Mouse (Mus musculus) c-Kit-positive CD71-positive TER-119-negative erythroid progenitor cells, embryonic 14.5 days (primary cell): Measurements from ENCODE around the gene Scn2b.

Experiments
- DNase-seq: peaks from one replicate; pipeline ENCODE4 v3.0.0-alpha.2; 2013; ENCODE audit warnings: low read depth

Scn2b gene

DNA sequence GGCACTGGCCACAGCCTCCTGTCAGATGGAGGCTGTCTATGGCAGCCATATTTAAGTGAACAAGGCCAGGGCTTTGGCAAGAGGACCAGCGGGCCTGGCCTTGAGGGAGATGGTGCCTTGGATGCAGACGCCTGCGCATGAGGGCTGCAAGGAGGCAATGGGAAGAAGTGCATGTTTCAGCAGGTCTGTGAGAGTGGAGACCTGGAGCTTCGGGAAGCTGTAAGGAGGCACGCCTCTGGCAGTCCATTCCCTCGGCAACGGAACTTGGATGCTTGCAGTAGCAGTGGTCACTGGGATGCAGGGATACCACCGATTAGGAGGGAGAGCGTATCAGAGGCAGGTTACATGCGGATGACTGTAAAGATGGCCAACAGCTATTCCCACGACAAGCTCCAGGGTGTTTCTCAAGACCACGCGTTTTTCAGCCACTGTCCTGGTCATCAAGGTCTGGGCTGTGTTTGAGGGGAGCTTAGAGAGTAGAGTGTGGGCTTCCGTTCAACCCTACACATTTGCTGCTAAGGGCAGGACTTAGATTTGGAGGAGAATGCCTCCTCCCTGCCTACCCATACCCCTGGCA, 2.5 kb downstream of the Scn2b start:
- no peak for DNase-seq

DNA sequence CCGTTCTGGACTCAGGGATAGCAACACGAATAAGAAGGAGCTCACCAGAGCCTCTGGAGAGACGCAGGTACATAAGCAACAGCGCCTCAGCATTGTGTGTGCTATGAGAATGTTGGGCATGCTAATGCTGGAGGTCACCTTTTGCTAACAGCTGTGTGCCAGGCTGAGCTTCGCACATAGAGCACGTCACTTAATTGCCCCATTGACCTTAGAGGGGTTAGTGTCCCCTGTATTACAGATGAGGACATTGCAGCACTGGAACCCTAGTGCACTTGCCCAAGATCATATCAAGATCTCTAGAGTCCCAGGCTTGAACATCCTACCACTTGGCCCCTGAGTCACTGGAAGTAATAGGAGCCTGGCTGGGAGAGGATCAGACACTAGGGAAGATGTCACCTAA, 3.0 kb downstream of the Scn2b start:
- no peak for DNase-seq

DNA sequence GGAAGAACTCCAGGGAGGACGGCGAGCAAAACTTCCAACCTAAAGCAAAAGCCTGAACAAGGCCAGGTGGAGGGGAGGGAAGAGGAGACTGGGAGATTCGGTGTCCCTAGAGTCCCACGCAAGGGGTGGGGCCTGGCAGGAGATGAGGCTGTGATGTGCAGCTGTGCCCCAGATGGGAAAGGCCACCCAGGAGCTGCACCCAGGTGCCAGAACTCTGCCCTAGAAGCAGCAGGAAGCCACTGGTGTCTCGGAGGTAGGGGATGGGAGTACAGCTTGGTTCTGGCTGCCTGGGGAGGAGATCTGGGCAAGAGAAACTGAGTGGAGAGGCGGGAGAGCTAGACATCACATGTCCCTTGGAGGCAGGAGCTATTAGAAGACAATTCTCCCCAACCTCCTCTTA, 3.4 kb downstream of the Scn2b start:
- no peak for DNase-seq

DNA sequence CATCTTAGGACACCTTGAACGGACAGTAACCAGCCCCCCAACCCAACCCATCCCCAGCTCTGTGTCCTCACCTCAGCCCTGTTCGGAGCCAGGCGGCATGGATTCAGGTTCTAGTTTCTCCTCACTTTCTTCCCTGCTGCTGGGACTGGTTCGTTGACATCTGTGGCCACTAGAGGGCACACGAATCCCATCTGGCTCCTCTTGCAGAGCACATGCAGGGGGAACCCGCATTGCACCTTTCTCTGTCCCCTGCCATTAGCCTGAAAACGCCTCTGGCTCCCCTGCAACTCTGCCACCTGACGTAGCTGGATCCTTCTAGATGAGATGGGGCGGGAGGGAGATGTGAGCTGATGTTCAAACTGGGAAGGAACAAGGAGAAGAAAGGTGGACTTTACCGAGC, 4.2 kb downstream of the Scn2b start:
- DNase-seq, result peak; percentile 19

DNA sequence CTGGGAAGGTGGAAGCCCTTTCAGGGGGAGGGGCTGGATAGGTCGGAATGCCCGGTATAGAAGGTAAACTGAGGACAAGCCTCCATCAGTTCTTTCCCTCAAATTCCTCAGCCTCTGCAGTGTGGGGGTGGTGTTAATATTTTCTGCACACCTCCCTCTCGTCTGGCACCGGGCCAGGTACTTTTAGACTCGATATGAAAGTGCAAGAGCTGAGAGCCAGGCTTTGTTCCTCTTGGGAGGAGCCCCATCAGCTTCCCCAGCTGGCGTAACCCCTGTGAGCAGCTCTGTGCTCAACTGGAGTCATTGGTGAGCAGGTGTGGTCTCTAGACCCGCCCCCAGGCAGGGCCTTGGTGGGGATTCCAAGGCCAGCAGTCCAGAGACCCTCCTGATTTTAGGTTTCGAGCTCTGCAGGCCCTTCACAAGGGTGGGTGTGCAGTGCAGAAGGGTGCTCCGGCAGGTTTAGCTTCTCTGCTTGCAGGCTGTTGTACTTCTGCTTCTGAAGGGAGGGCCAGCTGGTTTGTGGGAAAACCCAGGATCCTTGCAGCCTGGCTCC, 4.7 kb downstream of the Scn2b start:
- DNase-seq, result no peak

DNA sequence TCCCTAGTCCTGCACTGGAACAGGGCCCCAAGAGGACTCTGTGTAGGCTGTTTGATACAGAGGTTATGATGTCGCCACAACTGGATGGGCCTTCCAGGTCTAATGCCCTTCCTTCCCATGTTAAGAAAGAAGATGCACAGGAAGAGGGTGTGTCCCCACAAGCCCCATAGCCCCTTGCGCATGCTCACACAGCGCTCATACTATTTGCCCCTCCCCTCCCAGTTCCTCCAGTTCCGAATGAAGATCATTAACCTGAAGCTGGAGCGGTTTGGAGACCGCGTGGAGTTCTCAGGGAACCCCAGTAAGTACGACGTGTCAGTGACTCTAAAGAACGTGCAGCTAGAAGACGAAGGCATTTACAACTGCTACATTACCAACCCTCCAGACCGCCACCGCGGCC, 7.6 kb downstream of the Scn2b start:
- DNase-seq, result no peak

DNA sequence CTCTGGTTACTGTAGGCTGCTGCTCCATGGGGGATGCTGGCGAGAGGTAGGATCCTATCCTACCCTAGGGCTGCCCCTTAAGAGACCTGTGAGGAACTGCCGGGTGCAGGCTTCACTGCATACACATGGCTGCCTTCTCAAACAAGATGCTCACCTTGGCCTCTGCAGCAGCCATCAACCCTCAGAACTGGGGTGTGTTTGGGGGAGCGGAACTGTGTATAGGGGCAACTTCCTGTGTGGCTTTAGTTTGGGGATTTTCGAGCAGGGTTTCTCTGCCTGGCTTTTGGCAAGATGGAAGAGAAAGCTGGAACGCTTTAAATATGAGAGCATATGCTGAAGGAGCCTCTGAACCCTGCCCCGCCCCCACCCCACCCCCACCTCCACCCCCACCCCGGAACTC, 9.4 kb downstream of the Scn2b start:
- no peak for DNase-seq

DNA sequence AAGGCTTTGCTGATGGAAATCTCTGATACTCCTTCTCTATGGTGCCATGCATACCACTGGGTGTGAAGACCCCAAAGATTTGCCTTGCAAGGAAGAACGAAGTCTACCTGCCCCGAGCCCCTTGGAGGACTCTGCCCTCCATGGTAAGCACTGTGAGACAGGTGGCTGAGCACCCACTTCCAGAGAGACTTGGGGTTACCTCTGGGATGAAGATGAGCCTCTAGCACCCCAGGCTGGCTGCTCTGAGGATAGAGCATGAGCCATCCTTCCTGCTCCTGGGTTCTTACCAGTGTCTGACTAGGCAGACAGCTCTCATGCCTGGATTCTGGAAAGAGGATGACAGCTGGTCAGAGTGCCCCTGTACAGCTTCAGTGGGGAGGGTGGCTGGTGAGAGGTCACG, 12.5 kb downstream of the Scn2b start:
- no peak for DNase-seq

DNA sequence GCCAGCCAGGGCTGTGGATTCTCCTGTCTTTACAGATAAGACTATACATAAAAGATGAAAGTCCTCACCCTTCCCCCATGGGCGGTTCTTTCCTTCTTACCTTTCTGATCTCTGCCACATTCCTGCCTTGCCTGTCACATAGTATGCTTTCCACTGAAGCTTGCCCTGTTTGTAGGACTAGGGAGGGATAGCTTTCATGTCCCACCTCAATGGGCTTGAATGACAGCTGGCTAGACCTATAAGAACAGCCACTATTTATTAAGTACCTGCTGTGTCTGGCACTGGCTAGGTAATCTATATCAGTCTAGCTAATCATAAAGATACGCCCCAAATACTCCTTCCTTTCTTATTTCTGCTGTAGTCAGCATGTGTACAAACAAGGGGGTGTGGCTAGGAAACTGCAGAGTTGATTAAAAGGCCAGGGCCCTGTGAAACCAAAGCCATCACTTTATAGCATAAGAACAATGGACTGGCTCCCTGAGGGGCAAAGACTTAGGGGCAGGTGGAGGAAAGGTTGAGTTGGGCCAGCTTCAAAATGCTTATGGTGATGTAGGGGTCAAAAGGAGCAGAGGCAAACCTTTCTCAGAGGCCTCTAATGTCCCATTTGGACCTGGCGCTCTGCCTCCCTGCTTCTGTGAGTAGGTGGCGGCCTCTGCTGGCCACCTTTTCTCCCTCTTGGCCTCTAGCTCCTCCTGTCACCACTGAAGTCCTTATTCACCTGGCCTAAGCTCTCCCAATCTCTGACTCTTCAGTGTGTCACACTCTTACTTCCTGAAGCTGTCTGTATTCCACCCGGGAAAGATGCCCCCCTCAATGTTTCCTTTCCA, 16.1 kb downstream of the Scn2b start:
- no peak for DNase-seq

DNA sequence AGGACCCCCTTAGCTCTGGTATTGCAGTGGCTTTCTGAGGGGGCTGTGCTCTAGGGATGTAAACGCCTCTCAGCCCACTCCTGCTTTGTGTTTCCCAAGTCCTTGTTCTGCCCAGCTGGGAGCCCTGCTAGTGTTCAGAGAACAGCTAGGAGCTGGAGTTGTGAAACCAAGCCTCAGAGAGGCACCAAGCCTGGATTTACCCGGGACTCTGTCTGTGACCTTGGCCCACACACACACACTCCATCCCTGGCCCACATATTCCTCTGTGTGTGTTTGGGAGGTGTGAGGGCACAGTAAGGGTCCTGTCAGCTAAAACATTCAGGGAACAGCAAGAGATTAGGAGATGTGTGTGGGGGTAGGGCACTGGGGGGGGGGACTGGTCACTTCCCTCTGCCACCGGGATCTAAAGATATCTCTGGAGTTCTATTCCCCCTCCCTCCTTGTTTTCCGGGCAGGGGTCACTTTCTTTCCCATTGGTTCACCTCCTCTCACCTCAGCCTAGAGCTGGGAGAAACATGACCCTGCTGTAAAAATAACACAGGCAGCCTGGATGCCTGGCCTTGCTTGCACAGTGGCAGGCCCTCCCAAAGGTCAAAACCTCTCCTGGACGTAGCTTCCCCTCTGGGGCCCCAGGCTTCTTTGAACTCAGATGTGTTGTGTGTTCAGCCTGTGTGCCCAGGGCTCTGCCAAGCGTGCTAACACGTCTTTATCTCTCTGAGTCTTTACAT, 19.0 kb downstream of the Scn2b start:
- no peak for DNase-seq

DNA sequence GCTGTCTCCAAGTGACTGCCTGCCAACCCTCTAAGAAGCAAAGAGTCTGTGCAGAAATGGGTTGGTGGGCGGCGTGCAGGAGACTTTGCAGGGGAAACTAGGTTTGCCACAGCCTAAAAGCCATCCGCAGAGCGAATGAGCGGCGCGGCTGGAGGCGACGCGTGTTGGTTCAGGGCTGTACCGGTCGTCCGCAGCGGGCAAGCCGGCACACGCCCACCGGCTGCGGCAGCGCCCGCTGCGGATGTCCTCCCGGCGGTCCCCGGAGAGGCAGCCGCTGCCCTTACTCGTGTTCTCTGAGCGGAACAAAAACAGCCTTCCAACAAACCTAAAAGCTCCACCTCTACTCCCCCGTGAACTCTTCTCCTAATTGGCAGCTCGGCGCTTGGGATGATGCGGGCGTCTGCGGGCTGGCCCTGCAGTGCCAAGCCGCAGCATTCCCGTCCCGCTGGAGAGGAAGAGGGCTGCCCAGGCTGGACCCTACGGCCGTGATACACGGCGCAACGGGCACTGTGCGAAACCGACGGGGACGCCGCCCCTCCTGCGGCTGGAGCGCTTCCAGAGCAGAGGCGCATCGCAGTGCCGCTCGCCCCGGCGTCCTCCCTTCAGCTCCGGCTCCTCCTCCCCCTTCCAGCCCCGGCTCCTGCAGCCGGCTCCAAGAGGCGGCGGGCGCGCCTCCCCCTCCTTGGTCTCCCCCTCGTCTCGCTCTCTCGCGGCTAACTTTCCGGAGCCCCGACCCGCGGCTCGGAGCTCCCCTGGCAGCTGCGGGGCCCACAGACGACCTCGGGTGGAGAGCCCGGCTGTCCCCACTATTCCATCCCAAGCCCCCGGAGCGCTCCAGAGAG, 20.8 kb downstream of the Scn2b start, which contains the start of gene Scn4b:
Gene Scn4b (plus strand): TSS at position 205 of the 842 bp plus-strand sequence.
- no peak for DNase-seq

DNA sequence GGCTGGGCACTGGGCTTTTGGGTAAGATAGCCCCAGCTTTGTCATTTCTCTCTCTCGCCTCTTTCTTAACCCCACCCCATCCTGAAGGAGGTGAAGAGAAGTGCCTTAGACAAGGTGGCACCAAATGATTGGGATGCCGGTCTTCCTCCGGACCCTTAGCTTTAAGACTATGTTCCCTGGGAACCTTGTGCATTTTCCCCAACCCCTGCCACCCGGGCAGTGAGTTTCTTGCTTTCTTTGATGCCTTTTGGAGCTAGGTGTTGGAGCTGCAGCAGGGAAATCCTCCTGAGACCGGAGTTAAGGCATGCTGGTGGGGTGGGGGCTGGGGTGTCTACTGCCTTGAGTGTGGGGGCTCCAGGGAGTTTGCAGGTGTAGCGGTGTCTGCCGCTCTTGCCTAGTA, 21.5 kb downstream of the Scn2b start:
- no peak for DNase-seq

DNA sequence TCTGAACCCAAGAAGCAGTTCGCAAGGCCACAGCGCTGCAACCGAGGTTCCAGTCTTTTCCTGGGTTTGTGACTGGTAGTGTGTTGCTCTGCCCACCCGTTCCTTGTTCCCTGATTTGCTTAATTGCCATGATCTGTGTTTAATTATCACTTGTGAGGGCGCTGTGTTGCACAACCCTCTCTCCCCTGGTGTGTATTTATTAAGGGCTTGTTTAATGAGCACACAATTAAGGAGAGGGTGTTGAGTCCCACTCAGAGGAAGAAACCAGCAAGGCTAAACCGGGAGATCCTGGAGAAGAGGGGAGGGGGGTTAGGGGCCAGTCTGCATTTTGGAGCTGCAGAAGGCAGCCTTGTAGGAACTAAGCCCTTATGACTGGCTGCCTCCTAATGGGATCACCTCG, 23.4 kb downstream of the Scn2b start:
- no peak for DNase-seq

DNA sequence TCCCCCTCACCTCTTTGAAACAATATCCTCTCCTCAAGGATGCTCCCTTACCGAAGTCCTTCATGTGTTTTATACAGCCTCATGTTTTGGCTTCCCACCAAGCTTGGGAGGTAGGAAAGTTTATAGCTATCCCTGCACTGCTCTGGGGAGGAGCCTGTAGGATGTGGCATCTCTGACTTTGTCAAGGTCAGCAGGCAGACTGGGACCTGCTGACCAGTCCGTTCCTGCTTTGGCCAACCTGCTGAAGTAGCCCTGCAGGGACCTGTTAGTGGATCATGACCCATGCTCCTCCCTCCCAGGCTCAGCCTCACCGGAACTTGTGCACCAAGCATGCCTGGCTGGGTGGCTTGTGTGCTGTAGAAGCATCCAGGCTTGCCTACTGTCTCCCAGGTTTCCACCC, 25.1 kb downstream of the Scn2b start:
- DNase-seq, result no peak

DNA sequence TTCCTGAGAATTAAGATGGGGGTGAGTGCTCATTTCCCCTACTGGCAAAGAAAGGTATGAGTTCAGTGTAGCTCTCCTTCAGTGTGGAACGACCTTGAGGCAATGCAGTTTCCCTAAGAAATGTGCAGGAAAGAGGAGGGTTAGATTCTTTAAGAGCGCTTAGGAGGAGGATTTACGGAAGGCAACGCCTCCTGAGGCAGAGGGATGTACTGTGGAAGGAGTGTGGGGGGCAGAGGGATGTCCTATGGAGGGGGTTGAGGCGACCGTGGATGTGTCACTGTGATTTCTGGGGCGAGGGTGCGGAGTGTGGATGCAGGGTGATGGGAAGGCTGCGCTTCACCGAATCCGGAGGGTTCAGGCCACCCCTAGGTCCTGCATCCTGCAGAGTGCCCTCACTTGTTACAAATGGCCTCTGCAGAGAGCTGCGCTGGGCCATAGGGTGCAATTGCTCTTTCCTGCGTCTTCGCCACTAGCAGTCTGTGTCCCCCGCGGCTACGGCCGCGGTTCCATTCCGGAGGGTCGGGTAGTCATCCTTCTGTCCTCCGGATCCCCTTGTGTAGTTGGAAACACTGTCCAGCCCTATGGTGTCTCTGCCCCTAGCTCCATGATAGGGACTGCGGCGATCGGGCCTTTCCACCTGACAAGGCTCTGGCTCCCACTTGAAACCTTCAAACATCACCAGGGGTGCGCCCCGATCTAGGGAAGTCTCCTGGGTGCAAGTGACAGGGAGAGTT, 28.1 kb downstream of the Scn2b start:
- DNase-seq, result no peak

DNA sequence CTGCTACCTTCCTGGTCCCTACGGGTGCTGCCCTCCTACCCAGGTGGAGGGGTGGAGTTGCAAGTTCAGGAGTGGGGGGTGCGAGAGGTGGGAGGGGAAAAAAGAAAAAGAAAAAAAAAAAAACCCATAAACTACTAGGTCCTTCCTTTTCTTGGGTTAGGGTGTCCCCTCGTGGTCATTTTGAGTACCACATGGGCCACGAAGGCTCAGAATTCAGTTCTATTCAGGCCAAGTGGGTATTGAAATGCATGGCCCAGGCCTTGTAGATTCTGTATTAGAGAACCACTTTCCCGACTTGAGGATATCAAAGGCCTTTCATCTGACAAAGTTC, 28.6 kb downstream of the Scn2b start:
- no peak for DNase-seq

DNA sequence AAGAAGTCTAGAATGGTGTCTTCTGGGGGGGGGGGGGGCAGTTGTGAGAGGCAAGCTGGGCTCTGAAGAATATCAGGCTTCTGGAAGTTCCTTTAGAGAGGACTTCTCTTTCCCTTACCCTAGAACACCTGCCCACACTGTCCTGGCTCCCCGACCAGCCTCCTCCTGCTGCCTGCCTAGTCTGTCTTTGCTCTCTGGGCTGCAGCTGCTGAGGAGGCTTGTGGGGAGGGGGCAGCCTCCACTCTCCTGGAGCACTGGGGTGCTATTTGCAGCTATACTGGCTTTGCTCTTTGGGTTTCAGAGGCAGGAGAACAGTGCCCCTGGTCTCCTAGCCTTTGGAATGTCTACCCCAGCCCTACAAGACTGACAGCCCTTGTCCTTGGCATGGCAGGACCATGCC, 33.4 kb downstream of the Scn2b start:
- DNase-seq, result no peak

DNA sequence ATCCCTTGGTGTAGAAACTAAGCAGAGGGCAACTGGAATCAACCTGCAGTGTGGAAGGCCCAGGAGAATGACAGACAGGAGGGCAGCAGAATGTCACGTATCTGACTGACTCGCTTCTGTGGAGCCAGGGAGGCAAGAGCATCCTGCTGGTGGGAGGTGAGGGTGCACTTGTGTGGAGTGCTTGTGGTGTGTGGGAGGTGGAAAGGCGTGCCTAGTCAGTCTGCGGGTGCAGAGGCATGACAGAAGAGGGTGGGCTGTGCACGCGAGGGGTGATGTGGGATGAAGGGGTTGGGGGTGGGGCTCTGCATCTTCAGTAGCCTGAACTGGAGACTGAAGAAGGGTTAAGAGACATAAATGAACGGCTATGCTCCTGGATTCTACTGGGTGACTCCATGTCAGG, 35.8 kb downstream of the Scn2b start:
- DNase-seq, result no peak

DNA sequence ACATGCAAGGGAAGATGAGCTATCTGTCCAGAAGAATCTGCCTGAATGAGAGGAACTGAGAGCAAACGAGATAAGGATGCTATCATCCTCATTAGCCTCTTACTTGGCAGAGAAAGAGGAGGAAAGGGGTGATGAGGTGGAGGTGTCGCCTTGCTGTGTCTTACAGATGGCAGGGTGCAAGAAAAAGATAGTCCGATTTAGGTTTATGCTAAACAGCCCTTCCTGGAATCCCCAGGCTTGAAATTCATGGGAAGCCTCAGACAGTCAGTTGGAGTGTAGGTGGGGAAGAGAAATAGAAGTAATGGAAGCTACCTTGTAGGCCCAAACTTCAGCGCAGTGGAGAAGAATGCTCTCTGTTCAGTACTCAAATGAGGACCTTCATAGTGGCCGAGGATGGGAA, 50.3 kb downstream of the Scn2b start:
- no peak for DNase-seq

DNA sequence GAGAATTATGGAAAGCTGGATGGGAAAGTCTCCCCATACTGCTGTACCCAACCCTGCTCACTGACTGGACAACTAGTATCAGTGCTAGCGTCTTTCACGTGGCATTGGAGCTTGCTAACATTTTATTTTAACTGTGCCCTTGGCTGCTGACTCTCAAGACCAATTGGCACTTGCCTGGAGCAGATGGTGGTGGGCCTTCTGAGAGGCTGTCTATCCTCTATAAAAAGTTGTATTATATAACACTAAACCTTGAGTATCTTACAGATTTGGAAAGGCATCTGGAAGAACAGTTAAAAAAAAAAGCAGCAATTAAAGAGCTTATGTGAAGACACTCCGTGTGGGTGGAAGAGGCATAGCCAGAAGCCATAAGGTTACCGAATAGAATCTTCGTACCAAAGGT, 52.6 kb downstream of the Scn2b start:
- DNase-seq, result no peak

DNA sequence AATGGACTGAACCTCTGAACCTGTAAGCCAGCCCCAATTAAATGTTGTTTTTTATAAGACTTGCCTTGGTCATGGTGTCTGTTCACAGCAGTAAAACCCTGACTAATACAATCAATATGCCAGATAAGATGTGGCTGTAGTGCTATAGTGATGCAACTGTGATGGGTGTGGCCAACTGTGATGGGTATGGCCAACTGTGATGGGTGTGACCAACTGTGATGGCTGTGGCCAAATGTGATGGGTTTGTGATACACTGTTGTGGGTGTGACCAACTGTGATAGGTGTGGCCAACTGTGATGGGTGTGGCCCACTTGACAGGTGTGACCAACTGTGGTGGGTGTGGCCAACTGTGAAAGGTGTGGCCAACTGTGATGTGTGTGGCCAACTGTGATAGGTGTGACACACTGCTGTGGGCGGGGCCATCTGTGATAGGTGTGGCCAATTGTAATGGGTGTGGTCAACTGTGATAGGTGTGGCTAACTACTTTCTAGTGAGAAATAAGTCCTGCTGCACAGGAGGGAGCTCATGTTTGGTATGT, 53.6 kb downstream of the Scn2b start:
- no peak for DNase-seq
